Mouse (Mus musculus) gastrocnemius, postnatal 36 days (tissue): ENCODE data around the gene Pias1. TPM values are rescaled to one million over a fixed set of nuclear protein-coding genes. Genes with fewer than 3 reads are reported as not detected.

ENCODE experiments used
- DNase-seq, 2 experiments: peaks; one replicate each; pipeline ENCODE4 v3.0.0; 2022
- intact Hi-C: fragments of 180-260 bp; cut with DNase I; formaldehyde crosslinking; loops from one replicate; pipeline ENCODE4 v1.15.1; 2025
- long read RNA-seq, 2 experiments: library from polyadenylated mRNA; stranded (forward); transcript quantifications; one replicate each; pipeline ENCODE4 v2.0.0; 2021
- total RNA-seq, 2 experiments: library from RNA; stranded (reverse); gene quantifications; 2 replicates each; pipeline ENCODE4 v1.2.3; 2021

The Pias1 gene
- 10 to 100 TPM; 14.5 to 16.1 TPM for total RNA-seq
- long read RNA-seq, experiment 1, full-length matches to known transcripts: 4 of 19 reads
- long read RNA-seq, experiment 1, partial matches to known transcripts: 0 of 19 reads
- long read RNA-seq, experiment 1, other reads (novel, unspliced or antisense): 15 of 19 reads
- long read RNA-seq, experiment 2, full-length matches to known transcripts: 8 of 21 reads
- long read RNA-seq, experiment 2, partial matches to known transcripts: 3 of 21 reads
- long read RNA-seq, experiment 2, other reads (novel, unspliced or antisense): 10 of 21 reads

DNA sequence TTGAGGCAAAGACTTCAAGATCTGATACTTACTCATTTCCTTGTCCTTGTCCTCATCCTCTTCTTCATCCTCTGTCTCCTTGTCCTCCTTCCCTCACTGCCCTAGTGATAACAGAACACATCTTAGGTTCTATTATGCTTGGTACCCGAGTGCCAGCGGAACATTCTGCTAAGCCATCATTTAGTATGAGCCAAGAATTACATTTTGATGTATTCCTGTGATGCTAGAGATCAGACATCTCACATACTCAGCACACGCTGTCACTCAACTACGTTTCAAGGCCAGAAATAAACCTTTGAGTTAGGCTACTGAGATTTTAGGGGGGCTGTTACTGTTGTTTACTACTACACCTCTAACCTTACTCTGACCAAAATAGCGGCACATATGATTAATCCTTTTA is at the start of gene Pias1:
Pias1 (minus strand) TSS at position 101 of the 400 bp plus-strand sequence.
- no peak for DNase-seq
- intact Hi-C loops: no loop called here

DNA sequence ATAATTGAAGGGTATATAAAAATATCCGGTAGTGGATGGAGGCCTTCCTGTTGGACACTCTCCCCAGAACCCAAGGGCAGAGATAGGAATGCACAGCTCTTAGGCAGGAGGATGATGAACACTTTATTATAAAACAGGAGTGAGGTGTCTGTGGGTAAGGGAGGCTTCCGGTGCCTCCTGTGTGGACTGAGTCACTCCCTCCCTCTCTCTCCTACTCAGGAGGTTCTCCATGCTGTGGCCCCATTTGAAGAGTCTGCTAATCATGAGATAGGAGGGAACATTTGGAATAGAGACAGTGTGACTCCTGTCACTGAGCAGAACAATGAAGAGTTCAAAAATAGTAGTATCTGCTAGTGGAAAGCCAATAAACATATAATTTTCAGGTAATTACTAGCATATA is 47.7 kb upstream of the Pias1 start:
- DNase-seq: no peak
- intact Hi-C loops: no loop called here

DNA sequence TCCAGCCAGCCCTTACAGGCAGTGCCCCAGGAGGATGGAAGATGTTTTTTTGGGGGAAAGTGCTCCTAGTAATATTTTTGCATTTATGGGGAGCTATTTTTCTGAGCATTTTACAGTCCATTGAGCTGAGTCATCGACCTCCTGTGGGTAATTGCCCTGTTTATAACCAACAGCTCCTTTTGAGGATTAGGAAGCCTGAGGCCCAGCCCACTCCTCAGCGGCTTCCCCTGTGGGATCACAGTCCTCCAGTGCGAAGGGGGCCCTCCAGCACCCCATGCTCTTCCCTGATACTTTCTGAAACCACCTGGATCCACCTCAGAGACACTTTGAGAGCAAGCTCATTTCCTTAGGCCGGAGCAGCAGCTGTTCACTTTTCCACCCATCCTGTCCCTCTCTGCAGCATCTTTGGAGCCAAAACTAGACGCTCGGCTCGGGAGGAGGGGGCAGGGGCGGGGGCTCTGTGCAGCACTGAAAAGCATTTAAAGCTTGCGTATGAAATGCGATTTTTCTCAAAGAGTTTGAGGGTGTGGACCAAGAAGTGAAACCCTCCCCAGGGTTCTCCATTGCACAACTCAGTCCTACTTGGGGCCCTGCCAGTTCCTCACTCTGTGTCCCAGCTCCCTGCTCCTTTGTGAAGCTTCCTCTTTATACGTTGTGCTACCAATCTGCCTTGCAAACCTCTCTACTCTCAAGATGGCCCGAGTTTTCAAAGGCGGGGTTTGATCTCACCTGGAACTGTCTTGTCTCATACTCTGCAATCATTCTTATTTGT is 43.5 kb upstream of the Pias1 start:
- DNase-seq: peak; percentile 74 to 80

DNA sequence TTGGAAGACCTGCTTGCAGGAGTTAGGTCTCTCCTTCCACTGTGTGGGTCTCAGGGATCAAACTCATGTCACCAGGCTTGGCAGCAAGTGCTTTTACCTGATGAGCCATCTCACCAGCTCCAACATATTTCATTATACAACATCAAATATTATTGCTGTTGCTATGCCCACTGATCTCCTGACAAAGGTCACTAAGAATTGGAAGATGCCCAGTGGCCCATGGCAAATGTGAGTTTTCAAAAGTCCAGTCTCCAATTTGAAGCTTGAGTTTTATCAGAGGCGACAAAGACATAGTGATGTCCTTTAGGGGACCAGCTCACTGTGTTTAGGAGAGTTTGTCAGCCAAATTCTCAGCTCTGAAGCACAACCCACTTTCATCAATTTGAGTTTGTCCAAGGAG is 34.8 kb upstream of the Pias1 start:
- intact Hi-C loops: no loop called here
- DNase-seq: no peak

More for the DNA sequence above, 43.5 kb upstream of the Pias1 start:
- intact Hi-C loops: no loop called here

DNA sequence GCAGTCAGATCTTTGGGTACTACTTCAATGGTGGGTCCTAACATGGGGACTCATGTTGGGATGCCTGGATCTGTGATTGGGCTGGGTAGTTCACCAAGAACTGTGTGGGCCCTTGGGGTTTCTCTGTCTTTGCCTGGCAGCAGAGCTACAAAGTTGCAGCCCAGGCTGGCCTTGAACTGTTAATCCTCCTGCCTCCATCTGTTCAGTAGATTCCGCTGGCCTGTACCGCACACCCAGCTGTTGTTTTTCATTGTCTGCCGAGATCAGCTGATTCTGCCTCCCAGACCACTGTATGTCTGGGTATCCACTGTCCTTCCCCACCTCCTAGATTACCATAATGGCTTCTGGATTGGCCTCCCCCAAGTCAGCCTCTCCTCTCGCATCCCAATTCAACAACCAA is 19.6 kb upstream of the Pias1 start:
- intact Hi-C loops: no loop called here

DNA sequence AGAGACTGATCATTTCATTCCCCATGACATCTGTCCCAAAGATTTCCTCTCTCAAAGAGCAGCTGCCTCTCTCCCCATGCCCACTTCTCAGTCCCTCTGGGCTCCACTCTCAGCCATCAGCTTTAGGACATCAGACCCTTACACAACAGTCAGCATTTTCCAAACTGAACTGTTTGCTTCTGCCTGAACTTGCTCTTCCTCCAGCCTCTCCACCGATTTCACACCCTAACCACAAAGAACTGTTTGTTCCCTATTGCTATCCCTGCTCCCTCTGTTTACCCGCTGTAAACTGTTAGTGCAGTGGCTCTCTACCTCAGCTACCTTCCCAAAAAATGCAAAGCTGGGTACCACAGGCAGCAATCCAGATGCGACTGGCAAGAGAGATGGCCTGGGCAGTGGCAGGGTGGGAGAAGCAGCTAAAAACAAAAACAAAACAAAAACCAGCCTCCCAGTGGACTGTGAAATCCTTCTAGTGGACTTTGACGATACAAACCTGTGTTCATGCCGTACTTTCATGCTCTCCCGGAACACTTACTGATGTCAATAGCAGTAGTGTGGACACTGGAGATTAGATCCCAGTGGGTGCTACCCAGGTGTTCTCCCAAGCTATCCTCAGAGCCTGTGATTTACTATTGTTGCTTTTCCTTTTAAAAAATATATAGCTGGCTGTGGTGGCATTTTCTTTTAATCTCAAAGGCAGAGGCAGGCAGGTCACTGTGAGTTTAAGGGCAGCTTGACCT is 18.5 kb upstream of the Pias1 start:
- DNase-seq: no peak
- intact Hi-C loops: no loop called here

More for the DNA sequence above, 19.6 kb upstream of the Pias1 start:
- DNase-seq: no peak

DNA sequence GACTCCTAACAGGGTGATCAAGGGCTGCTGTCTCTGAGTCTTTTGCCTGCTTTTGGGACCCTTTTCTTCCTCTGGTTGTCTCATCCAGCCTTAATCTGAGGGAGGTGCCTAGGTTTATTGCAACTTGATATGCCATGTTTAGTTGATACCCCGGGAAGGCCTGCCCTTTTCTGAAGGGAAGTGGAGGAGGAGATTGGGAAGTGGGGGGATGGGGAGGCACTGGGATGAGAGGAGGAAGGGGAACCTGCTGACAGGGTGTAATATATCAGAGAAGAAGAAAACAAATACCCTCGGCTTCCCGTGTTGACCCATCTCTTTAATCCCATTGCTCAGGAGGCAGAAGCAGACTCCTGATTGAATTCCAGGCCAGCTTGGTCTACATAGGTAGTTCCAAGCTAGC is 10.8 kb upstream of the Pias1 start:
- intact Hi-C loops: no loop called here
- DNase-seq: no peak

DNA sequence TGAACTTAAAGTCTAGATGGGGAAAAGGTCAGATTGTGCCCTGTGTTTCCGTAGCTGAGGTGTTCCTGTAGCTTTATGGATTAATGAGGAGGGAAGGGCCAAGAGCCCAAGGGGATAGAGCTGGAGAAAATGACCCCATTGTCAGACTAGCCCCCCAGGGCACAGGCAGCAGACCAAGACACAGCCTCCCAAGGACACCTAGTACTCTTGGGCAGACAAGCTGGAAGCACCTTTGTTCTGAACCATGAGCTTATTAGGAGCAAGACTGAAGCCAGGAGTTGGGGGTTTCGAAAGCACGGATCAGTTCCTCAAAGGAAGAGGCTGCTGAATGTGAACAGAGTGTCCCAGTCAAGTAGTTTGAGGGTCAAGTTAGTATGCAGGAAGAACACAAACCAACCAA is 9.9 kb upstream of the Pias1 start:
- intact Hi-C loops: no loop called here

DNA sequence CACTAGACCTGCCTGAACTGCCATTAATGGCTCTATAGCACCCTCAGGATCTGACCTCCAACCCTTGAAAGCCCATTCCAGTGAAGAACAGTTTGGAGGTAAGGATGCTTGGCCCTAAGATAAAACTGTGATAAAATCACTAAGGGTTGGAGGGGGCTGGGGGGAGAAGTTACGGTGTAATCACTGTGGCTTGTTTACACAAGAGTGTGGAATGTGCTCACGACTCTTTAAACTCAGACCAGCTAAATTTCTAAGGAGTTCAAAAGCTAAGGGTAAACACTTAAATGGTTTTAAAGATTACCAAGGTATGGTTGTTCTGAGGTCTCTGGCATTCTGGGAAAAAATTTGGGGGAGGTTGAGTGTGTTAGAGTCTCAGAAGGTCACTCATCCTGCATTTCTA is 7.5 kb upstream of the Pias1 start:
- intact Hi-C loops: no loop called here
- no peak for DNase-seq

More for the DNA sequence above, 9.9 kb upstream of the Pias1 start:
- no peak for DNase-seq

DNA sequence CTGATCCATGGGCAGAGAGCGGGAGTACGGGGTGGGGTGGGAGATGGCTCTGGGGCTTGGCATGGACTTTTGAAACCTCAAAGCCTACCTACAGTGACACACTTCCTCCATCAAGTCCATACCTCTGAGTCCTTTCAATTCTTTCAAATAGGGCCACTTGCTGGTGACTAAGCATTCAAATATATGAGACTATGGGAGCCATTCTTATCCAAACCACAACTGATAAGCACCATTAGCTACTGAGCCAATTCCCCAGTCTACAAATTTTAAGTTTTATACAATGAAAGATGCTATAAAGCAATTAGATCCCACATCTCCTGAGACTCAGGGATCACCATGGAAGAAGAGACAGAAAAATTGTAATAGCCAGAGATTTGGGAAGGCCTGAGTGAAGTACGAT is 2.4 kb upstream of the Pias1 start:
- DNase-seq: no peak
- intact Hi-C loops: no loop called here

DNA sequence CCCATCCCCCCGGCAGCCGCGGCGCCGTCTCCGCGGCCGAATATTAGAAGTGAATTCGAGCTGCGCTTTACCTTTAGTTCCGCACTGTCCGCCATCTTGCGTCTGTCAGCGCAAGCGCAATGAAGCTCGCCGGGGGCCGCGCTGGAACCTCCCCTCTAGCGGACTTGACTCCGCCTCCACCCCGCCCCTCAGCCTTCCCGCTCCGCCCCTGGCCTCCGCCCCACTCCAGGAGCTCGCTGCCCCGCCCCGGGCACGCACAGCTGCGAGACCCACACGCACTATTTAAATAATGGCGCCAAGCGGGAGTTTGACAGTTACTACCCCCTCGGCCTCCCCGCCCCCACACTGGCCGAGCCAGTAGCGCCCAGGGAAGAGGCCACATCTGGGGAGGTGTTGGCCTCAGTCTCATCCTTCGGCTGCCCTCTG is 6.9 kb downstream of the Pias1 start:
- DNase-seq: peak; percentile 96
- intact Hi-C loops: loop anchor here (5.0 kb wide), 2 partner anchors 133 to 142 kb away; no protein-coding TSS in a partner anchor

DNA sequence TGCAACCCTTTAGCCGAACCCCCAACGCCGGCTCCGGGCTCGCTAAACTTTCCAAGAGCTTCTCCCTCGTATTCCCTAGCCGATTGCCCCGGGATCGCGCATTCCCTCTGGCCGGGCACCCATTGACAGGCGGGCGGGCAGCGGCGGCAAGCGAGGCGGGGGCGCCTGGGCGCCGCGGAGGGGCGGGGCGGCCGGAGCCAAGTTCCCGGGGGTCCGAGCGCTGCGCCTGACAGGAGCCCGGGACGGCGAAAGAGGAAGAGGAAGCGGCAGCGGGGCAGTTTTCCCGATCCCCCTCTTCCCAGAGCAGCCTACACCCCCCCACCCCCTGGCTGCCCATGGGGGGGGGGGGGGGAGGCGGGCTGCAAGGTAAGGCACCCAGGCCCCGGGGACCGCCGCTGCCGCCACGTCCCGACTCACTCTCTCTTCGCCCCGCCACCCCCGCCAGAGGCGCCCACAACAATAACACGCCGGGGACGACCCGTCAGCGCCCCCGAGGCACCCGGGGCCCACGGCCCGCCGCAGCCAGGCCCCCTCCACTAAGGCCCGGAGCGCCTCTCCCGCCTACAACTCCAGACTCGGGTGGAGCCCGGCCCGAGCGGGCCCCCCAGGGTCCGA is 7.5 kb downstream of the Pias1 start:
- intact Hi-C loops: loop anchor here (5.0 kb wide), 2 partner anchors 133 to 142 kb away; no protein-coding TSS in a partner anchor
- peak in 1 of 2 experiments; percentile 22 for DNase-seq

DNA sequence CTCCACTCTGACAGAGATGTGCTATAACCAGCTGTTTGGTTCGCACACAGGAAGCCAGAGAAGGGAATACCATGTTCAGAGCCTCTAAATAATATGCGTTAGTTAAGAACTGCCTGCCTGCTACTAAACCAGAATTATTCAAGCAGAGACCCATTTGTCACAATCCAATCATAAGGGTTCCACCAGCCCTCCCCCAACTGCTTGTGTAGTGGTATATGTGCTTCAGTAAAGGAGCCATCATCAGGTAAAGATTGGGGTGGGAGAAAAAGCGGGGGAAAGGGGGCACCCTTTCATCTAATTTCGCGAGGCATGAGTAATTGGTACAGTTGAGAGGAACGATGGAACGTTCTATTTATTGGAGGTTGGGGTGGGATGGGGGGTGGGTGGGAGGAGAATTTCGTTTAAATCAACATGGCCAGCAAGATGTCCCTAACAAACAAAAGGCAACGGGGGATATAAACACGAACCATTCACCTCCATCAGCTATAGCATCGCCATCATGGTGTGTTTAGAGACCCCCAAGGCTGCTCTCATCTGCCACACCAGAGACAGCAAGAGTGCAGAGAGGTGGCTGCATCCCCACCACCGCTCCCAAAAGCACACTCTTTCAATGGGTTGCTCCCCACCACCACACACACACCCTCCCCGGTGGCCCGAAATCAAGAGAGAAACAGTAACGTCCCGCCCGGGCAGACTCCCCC is 8.1 kb downstream of the Pias1 start:
- no peak for DNase-seq
- intact Hi-C loops: loop anchor here (5.0 kb wide), 3 partner anchors 52 to 143 kb away; no protein-coding TSS in a partner anchor

DNA sequence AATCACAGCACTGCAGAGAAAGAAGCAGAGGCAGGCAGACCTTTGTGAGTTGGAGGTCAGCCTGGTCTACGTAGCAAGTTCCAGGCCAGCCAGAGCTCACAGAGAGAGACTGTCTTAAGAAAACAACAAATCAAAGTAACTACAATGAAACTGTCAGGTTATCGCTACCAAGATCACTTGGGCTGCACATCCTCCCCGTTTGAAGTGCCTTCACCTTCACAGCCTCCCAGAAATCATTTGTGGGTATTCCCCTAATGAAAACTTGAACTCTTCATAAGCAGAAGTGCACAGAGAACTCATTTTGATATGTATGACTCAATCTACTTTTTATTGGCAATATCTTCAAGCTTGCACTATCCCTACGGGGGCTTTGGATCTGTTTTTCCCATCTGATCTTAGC is 10.6 kb downstream of the Pias1 start:
- intact Hi-C loops: loop anchor here (5.0 kb wide), 1 partner anchor 50 kb away; no protein-coding TSS in a partner anchor
- DNase-seq: no peak

DNA sequence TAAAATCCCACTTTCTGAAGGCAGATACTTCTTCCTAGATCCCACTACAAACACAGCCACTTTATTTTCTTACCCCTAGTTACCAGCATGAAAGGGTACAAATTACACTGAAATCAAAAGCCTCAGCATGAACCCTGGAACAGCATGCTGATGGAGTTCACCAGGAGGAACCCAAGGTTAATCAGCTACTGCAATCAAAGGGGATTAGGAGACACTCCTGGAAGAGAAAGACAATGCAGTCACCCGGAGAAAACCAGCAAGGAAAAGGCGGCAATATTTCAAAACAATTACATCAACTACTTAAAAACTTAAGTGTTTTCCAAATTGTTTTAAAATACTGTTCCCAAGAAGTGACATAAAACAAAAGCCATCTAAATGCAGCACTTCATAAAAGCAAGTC is 11.9 kb downstream of the Pias1 start:
- intact Hi-C loops: loop anchor here (5.0 kb wide), 1 partner anchor 49 kb away; no protein-coding TSS in a partner anchor
- DNase-seq: no peak

DNA sequence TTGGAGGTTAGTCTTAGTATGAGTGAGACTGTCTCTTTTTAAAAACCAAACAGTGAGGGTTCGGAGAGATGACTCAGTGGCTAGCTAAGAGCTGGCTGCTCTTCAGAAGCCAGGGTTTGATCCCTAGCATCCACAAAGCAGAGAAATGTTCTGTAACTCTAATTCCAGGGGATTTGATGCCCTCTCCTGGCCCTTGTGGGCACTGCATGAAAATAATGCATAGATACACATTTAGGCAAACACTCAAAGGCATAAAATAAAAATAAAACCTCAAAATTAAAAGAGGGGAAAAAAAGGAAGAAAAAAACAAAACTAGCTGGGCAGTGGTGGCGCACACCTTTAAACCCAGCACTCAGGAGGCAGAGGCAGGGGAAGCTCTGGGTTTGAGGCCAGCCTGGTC is 13.3 kb downstream of the Pias1 start:
- DNase-seq: no peak
- intact Hi-C loops: no loop called here

DNA sequence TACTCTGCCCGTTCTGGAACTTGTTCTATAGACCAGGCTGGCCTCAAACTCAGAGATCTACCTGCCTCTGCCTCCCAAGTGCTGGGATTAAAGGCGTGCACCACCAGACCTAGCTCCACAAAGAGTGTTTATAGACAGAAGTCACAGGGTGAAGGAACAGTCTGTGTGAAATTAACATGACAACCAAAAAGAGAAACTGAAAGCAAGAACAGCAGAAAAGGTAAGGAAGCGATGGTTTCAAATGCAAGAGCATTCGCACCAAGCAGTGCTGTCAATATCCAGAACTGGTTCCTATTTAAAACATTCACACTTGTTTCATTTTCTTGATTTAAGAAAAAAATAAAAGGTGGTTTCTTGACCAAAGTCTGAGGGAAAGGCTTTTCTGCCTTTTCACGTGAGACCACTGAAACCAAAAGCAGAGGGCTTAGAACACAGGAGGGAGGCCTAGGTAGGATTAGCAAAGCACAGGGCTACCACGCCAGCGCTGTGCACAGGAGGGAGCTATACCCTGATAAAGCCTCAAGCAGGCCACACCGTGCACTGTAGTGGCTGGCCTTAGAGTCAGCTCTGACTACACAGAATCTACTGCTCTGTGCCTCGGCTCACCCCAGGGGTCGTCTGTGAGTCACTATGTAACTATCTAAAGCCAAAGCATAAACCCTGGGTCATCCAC is 15.5 kb downstream of the Pias1 start:
- DNase-seq: peak in 1 of 2 experiments; percentile 7
- intact Hi-C loops: no loop called here

DNA sequence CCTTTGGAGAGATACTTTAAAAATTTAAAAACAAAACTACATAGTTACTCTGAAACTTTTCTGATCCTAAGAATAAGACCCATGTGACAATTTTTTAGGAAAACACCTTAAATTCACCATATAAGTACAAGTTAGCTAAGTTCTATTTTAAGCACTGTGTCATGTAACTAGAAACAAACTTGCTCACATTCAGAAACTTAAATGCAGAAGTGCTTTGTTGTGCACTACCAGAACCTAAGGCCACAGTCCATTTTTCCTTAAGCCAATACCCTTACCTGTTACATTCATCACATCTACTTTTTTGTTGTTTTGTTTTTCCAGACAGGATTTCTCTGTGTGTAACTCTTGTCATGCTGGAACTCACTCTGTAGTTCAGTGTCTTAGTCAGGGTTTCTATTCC is 17.4 kb downstream of the Pias1 start:
- intact Hi-C loops: no loop called here

DNA sequence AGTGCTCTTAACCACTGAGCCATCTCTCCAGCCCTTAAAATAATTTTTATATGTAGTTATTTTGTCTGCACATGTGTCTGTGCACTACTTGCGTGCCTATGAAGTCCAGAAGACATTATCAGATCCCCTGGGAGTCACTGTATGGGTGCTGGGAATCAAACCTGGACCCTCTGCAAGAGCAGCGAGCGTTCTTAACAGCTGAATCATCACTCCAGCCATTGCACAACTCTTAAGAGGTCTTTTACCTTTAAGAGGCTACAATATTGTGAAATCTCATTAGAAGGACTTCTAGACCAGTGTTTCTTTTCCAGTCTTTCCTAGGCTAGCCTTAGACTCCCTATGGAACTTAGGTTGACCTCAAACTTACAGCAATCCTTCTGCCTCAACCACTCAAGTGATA is 21.7 kb downstream of the Pias1 start:
- intact Hi-C loops: no loop called here

More for the DNA sequence above, 17.4 kb downstream of the Pias1 start:
- no peak for DNase-seq

More for the DNA sequence above, 21.7 kb downstream of the Pias1 start:
- DNase-seq: no peak
